Mouse (Mus musculus) lung, postnatal 0 days (tissue): Measurements from ENCODE around the gene Gm826. TPM values are rescaled to one million over a fixed set of nuclear protein-coding genes. Genes with fewer than 3 reads are reported as not detected.
A peak's percentile ranks its signal among the peaks of the same experiment; 100 is the strongest.

ENCODE experiments used
- ATAC-seq: fragments of 200-750 bp; cut with Nextera tagmentation; 2 replicates; pipeline ENCODE4 v1.8.0; 2017; ENCODE audit warnings: moderate library complexity
- DNase-seq: peaks from one replicate; pipeline ENCODE4 v3.0.0-alpha.2; 2016; ENCODE audit warnings: low spot score
- H3K27ac ChIP-seq: fragments of 300-500 bp; sonication (generic); 2 replicates; pipeline ENCODE4 v1.5.1; 2014; ENCODE audit warnings: antibody characterized with exemption, mild to moderate bottlenecking, low read length, mixed read lengths
- H3K27me3 ChIP-seq: fragments of 300-500 bp; sonication (generic); replicated peaks from 2 replicates; pipeline ENCODE4 v1.6.1; 2014; ENCODE audit warnings: low read length, mixed read lengths; ENCODE audit not compliant: insufficient read depth
- H3K36me3 ChIP-seq: fragments of 300-500 bp; sonication (generic); 2 replicates; pipeline ENCODE4 v1.6.1; 2014; ENCODE audit warnings: low read length, mixed read lengths; ENCODE audit not compliant: insufficient read depth
- H3K4me1 ChIP-seq: fragments of 300-500 bp; sonication (generic); 2 replicates; pipeline ENCODE4 v1.6.1; 2014; ENCODE audit warnings: antibody characterized with exemption, low read depth, low read length, mixed read lengths; ENCODE audit not compliant: insufficient read depth
- H3K4me2 ChIP-seq: fragments of 300-500 bp; sonication (generic); replicated peaks from 2 replicates; pipeline ENCODE4 v1.6.1; 2014; ENCODE audit warnings: low read depth, mild to moderate bottlenecking, low read length, moderate library complexity, mixed read lengths
- H3K4me3 ChIP-seq: fragments of 300-500 bp; sonication (generic); 2 replicates; pipeline ENCODE4 v1.5.1; 2014; ENCODE audit warnings: low read depth, low read length
- H3K9ac ChIP-seq: fragments of 300-500 bp; sonication (generic); replicated peaks from 2 replicates; pipeline ENCODE4 v1.6.1; 2014; ENCODE audit warnings: low read depth, mild to moderate bottlenecking
- H3K9me3 ChIP-seq: fragments of 300-500 bp; sonication (generic); 2 replicates; pipeline ENCODE4 v1.6.1; 2016; ENCODE audit warnings: low read length, mixed read lengths
- CTCF ChIP-seq: IDR thresholded peaks from 2 replicates; pipeline ENCODE4 v1.5.1; 2016; ENCODE audit warnings: antibody characterized with exemption, mild to moderate bottlenecking
- EP300 ChIP-seq: IDR thresholded peaks from 2 replicates; pipeline ENCODE4 v1.6.1; 2016; ENCODE audit warnings: antibody characterized with exemption, mild to moderate bottlenecking, control low read depth
- WGBS: fragments of 180-500 bp; shearing (Covaris S2); extraction: QIAGEN DNeasy Blood & Tissue Kit; methylation state at CpG from one replicate; pipeline ENCODE4 v1.1.7; 2014; 5-methylcytosine and 5-hydroxymethylcytosine counted together
- polyA plus RNA-seq: library from polyadenylated mRNA; unstranded; fragments of >200 nt; fragmentation: Nextera tagmentation; extraction: Ambion mirVana; gene quantifications from 2 replicates; pipeline ENCODE4 v1.2.1, GENCODE M21; 2015

Gm826 gene
- polyA plus RNA-seq, 1 experiment from 2014 or later, result 0.53 TPM

DNA sequence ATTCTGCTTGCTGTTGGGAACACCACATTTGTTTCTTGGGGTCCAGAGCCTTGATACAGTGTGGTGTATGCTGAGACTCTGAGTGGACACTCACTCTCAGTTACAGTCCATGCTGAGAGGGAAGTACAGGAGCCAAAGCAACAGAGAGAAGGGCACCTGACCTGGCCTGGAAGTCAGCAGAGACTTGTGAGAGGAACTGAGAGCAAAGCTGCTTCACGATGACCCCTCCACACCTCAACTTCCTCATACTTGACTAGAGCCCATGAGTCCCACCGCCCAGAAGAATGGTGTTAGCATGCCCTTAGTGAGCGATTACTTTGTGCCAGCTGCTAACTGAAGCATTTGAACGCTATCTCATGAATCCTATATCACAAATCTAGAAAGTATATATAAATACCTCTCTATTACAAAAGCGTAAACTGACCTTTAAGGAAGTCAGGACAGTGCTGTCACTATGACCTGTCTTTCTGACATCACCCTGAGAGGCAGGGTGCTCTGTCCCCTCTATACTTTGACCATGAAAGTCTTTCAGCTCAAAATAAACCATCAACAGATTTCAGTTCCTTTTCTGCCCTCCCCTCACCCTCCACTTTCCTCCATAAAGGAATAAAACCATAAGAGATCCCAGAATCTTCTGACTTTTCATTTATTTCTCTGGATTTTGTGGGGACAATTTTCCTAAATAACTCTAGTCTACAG is 57.9 kb downstream of the Gm826 start:
- no peaks in the 10 kb centered on the region for H3K36me3 ChIP-seq
- H3K9me3 ChIP-seq, result no peaks in the 10 kb centered on the region
- no peaks in the 10 kb centered on the region for H3K27me3 ChIP-seq
- H3K4me1 ChIP-seq, result no peaks in the 10 kb centered on the region
- peak; percentile 40 for DNase-seq
- no peak overlapping the region for H3K27ac ChIP-seq
- no peak for ATAC-seq
- no peak overlapping the region for H3K4me2 ChIP-seq
- no peak overlapping the region for H3K9ac ChIP-seq
- 78% methylated on average over 5 of the region's 5 CpGs for WGBS
- no peak for TF ChIP-seq CTCF
- no peak for TF ChIP-seq EP300
- no peak overlapping the region for H3K4me3 ChIP-seq

GRCm38 (mm10) chr2:160267828-160268453 is 66.0 kb downstream of the Gm826 start:
- 83% methylated on average over 11 of the region's 11 CpGs for WGBS
- no peak overlapping the region for H3K4me3 ChIP-seq
- TF ChIP-seq EP300, result no peak
- no peak for TF ChIP-seq CTCF
- no peak overlapping the region for H3K4me2 ChIP-seq
- no peaks in the 10 kb centered on the region for H3K27me3 ChIP-seq
- no peaks in the 10 kb centered on the region for H3K4me1 ChIP-seq
- no peaks in the 10 kb centered on the region for H3K9me3 ChIP-seq
- H3K9ac ChIP-seq, result no peak overlapping the region
- DNase-seq, result no peak
- H3K27ac ChIP-seq, result no peak overlapping the region
- no peak for ATAC-seq
- no peaks in the 10 kb centered on the region for H3K36me3 ChIP-seq

GRCm38 (mm10) chr2:160263861-160264260 is 70.1 kb downstream of the Gm826 start:
- H3K4me3 ChIP-seq, result no peak overlapping the region
- DNase-seq (no peak), ATAC-seq (no peak)
- no peaks in the 10 kb centered on the region for H3K27me3 ChIP-seq
- H3K9ac ChIP-seq, result no peak overlapping the region
- no peaks in the 10 kb centered on the region for H3K36me3 ChIP-seq
- no peak overlapping the region for H3K4me2 ChIP-seq
- no peak for TF ChIP-seq CTCF
- H3K9me3 ChIP-seq, result no peaks in the 10 kb centered on the region
- no peak overlapping the region for H3K27ac ChIP-seq
- WGBS, result 81% methylated on average over 8 of the region's 8 CpGs
- H3K4me1 ChIP-seq, result no peaks in the 10 kb centered on the region

- Histone ChIP-seq H3K4me3 (no peak overlapping the region), H3K36me3 (no peaks in the 10 kb centered on the region), H3K27ac (no peak overlapping the region), H3K9me3 (no peaks in the 10 kb centered on the region), H3K9ac (no peak overlapping the region), H3K27me3 (no peaks in the 10 kb centered on the region), H3K4me2 (no peak overlapping the region), H3K4me1 (no peaks in the 10 kb centered on the region)
- no peak for DNase-seq
- WGBS, result 70% methylated on average over 3 of the region's 3 CpGs
- no peak for TF ChIP-seq EP300
- TF ChIP-seq CTCF, result no peak
- ATAC-seq, result no peak
These were observed 72.4 kb downstream of the Gm826 start for GRCm38 (mm10) chr2:160261538-160261937.

Other genes with a start within 250 kb of the Gm826 start
- 2.9 and 3.1 TPM in 2 replicates for gene Mafb, start 32.9 kb upstream of the Gm826 start, polyA plus RNA-seq